Mouse (Mus musculus): ENCODE data around the gene Klf12. TPM values are rescaled to one million over a fixed set of nuclear protein-coding genes. Genes with fewer than 3 reads are reported as not detected.

The Klf12 gene
- polyA plus RNA-seq, 1 experiment: 8.2 TPM

DNA sequence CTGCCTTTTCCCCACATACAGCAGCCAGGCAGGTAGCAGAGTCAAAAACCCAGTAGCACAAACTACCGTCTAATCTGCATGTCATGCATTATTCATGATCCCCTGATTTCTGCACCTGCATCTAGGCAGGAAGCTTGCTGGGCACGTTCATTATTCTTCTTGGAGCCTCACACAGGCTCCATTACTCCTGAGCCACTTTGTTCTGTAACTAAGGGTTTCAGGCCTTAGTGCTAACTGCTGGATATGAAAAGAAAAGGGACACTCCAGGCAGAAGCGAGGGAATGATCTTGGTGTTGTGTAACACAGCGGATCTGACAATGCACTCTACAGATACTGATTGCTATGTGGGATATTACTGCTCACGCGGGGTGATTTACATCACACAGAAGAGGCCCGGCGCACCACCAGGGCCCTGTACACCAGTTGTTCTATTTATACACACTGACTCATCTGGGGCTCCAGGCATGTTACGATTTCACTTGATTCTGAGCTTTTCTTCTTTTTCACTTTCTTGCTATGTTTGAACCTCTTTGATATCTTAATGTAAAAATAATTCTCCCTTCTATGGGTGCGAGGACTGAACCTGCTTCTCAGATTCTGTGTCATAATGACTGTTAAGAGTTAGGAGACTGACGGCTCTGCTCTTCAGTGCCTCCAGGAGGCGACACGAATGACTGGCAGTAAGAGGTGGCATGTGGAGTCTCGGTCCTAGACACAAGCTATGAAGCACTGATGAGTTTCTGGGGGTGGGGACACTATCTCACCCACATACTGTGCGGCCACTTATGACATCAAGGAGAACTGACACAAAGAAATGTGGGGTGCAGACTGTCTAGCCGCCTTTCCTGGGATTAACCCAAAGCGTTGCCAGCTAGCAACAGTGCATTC, 340.0 kb downstream of the Klf12 start:
- H3K4me1 ChIP-seq (ENCODE audit: control insufficient read depth, insufficient read depth, low read length): no peaks in the 10 kb centered on the region
- no peak overlapping the region for H3K27ac ChIP-seq (ENCODE audit: insufficient read depth, low read length)
- H3K9ac ChIP-seq (ENCODE audit: low read depth, poor library complexity, severe bottlenecking): no peak overlapping the region
- H3K9me3 ChIP-seq (replicated peaks; ENCODE audit: control insufficient read depth, insufficient read depth, low read length, poor library complexity, severe bottlenecking): no peaks in the 10 kb centered on the region
- TF ChIP-seq CTCF (IDR thresholded peaks at IDR 0.05; ENCODE audit: low read depth, low read length) (no peak), POLR2A (IDR thresholded peaks at IDR 0.05; ENCODE audit: insufficient read depth, low read length) (no peak), EP300 (IDR thresholded peaks at IDR 0.05; ENCODE audit: insufficient read depth, low read depth, low read length) (no peak)
- no peaks in the 10 kb centered on the region for H3K27me3 ChIP-seq (ENCODE audit: control insufficient read depth, insufficient read depth, low read length, poor library complexity, severe bottlenecking)
- H3K4me3 ChIP-seq (ENCODE audit: low read depth, low read length): no peak overlapping the region
- no peaks in the 10 kb centered on the region for H3K36me3 ChIP-seq (ENCODE audit: control insufficient read depth, insufficient read depth, low read length, poor library complexity, severe bottlenecking)

DNA sequence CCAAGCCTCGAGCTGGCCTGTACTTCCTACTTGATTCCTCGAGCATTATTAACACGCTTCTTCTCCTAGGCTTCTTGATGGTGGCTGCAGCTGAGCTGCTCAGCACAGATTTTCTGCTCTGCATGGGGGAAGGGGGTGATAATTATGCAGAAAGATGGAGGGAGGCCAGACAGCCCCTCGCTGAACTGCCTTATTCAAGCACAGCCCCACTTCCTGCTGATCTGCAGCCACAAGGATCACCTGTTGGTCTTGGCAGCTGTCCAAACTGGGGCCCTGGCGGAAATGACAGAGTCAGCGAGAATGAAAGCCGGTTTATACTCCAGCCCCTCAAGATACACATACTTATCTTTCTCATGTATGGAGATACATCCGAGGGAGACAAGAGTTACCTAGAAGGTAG, 341.3 kb downstream of the Klf12 start:
- Histone ChIP-seq H3K9me3 (replicated peaks; ENCODE audit: control insufficient read depth, insufficient read depth, low read length, poor library complexity, severe bottlenecking) (no peaks in the 10 kb centered on the region), H3K9ac (ENCODE audit: low read depth, poor library complexity, severe bottlenecking) (no peak overlapping the region), H3K4me3 (ENCODE audit: low read depth, low read length) (no peak overlapping the region), H3K27ac (ENCODE audit: insufficient read depth, low read length) (no peak overlapping the region), H3K4me1 (ENCODE audit: control insufficient read depth, insufficient read depth, low read length) (no peaks in the 10 kb centered on the region), H3K36me3 (ENCODE audit: control insufficient read depth, insufficient read depth, low read length, poor library complexity, severe bottlenecking) (no peaks in the 10 kb centered on the region), H3K27me3 (ENCODE audit: control insufficient read depth, insufficient read depth, low read length, poor library complexity, severe bottlenecking) (no peaks in the 10 kb centered on the region)
- TF ChIP-seq POLR2A (IDR thresholded peaks at IDR 0.05; ENCODE audit: insufficient read depth, low read length): no peak
- TF ChIP-seq CTCF (IDR thresholded peaks at IDR 0.05; ENCODE audit: low read depth, low read length): no peak
- TF ChIP-seq EP300 (IDR thresholded peaks at IDR 0.05; ENCODE audit: insufficient read depth, low read depth, low read length): no peak

DNA sequence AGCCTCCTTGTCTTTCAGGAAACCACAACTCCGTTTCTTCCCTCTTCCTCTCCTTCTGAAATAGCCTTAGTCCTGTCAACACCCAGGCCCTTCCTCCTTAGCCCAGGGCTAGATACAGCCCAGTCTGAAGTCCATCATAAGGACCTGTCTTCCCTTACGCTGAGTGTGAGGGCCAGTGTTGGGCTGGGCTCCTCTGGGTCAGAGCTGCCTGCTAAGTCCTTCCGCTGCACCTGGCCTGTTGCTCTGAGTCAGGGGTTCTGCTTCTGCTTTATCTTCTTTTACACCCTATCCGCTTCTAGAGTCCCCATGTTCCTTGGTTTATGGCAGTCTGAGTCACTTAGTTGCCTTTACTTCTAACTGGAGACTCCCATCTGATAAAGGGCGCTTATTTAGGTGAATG, 351.0 kb downstream of the Klf12 start:
- no peak overlapping the region for H3K4me3 ChIP-seq (ENCODE audit: low read depth, low read length)
- H3K36me3 ChIP-seq (ENCODE audit: control insufficient read depth, insufficient read depth, low read length, poor library complexity, severe bottlenecking): no peaks in the 10 kb centered on the region
- no peak overlapping the region for H3K9ac ChIP-seq (ENCODE audit: low read depth, poor library complexity, severe bottlenecking)
- H3K27ac ChIP-seq (ENCODE audit: insufficient read depth, low read length): no peak overlapping the region
- H3K4me1 ChIP-seq (ENCODE audit: control insufficient read depth, insufficient read depth, low read length): no peaks in the 10 kb centered on the region
- TF ChIP-seq CTCF (IDR thresholded peaks at IDR 0.05; ENCODE audit: low read depth, low read length) (no peak), POLR2A (IDR thresholded peaks at IDR 0.05; ENCODE audit: insufficient read depth, low read length) (no peak), EP300 (IDR thresholded peaks at IDR 0.05; ENCODE audit: insufficient read depth, low read depth, low read length) (no peak)
- no peaks in the 10 kb centered on the region for H3K27me3 ChIP-seq (ENCODE audit: control insufficient read depth, insufficient read depth, low read length, poor library complexity, severe bottlenecking)
- no peaks in the 10 kb centered on the region for H3K9me3 ChIP-seq (replicated peaks; ENCODE audit: control insufficient read depth, insufficient read depth, low read length, poor library complexity, severe bottlenecking)

DNA sequence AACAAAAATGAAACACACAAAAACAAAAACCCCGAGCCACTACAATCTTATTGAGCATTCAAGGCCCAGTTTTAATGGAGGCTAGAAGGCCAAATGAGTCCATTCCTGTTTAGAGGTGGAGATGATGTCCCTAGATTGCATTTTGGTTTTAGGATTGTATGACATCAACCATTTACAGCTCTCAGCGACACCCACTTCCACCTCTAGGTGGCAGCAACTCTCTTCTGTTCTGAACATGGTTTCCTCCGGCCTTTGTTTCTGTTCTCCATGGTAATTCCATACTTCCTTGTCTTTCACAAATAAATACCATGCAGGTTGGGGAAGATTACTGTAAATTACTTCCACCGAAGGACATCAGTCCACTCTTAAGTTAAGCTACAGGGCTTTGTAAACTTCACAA, 352.6 kb downstream of the Klf12 start:
- TF ChIP-seq EP300 (IDR thresholded peaks at IDR 0.05; ENCODE audit: insufficient read depth, low read depth, low read length) (no peak), CTCF (IDR thresholded peaks at IDR 0.05; ENCODE audit: low read depth, low read length) (peak; percentile 7)
- H3K9me3 ChIP-seq (replicated peaks; ENCODE audit: control insufficient read depth, insufficient read depth, low read length, poor library complexity, severe bottlenecking): no peaks in the 10 kb centered on the region
- no peaks in the 10 kb centered on the region for H3K36me3 ChIP-seq (ENCODE audit: control insufficient read depth, insufficient read depth, low read length, poor library complexity, severe bottlenecking)
- no peaks in the 10 kb centered on the region for H3K4me1 ChIP-seq (ENCODE audit: control insufficient read depth, insufficient read depth, low read length)
- H3K4me3 ChIP-seq (ENCODE audit: low read depth, low read length): no peak overlapping the region
- no peaks in the 10 kb centered on the region for H3K27me3 ChIP-seq (ENCODE audit: control insufficient read depth, insufficient read depth, low read length, poor library complexity, severe bottlenecking)
- no peak overlapping the region for H3K9ac ChIP-seq (ENCODE audit: low read depth, poor library complexity, severe bottlenecking)
- no peak overlapping the region for H3K27ac ChIP-seq (ENCODE audit: insufficient read depth, low read length)

DNA sequence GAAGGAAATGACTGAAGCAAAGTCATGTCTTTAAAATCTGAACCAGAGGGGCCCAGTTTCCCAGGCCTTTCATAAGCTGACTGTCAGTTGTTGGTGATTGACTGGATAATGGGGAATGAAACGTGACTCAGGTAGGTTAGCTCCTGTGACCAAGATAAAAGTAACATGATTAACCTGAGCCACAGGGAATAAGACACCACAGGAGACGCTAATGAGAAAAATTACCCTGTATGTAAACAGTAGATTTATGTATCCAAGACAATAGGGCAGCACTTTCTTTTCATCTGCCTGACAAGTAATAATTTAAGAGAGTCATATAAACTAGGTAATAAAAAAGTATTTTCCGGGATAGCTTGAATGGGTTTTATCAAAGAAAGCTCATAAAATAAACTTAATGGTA, 372.6 kb downstream of the Klf12 start:
- no peak overlapping the region for H3K9ac ChIP-seq (ENCODE audit: low read depth, poor library complexity, severe bottlenecking)
- no peak overlapping the region for H3K4me3 ChIP-seq (ENCODE audit: low read depth, low read length)
- H3K27me3 ChIP-seq (ENCODE audit: control insufficient read depth, insufficient read depth, low read length, poor library complexity, severe bottlenecking): no peaks in the 10 kb centered on the region
- no peaks in the 10 kb centered on the region for H3K36me3 ChIP-seq (ENCODE audit: control insufficient read depth, insufficient read depth, low read length, poor library complexity, severe bottlenecking)
- no peaks in the 10 kb centered on the region for H3K4me1 ChIP-seq (ENCODE audit: control insufficient read depth, insufficient read depth, low read length)
- TF ChIP-seq CTCF (IDR thresholded peaks at IDR 0.05; ENCODE audit: low read depth, low read length) (no peak), POLR2A (IDR thresholded peaks at IDR 0.05; ENCODE audit: insufficient read depth, low read length) (no peak), EP300 (IDR thresholded peaks at IDR 0.05; ENCODE audit: insufficient read depth, low read depth, low read length) (no peak)
- H3K9me3 ChIP-seq (replicated peaks; ENCODE audit: control insufficient read depth, insufficient read depth, low read length, poor library complexity, severe bottlenecking): no peaks in the 10 kb centered on the region
- H3K27ac ChIP-seq (ENCODE audit: insufficient read depth, low read length): no peak overlapping the region

DNA sequence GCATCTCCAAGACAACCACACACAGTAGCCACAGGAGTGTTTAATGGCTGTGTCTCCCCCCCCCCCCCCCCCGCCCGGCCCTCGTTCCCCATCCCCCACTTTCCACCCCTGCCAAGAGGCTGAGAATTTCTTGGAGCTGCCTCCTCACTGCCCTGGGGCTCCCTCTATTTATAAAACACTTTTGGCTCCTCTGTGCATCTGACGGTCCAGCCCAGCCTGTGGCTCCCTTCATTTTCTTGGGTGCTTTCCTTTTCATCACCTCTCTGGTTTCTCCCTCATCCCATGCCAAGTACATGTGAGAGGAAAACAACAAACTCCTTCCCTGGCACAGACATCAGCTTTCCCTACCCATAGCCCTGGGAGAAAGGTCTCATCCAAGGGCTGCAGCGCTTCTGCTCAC, 373.6 kb downstream of the Klf12 start:
- no peaks in the 10 kb centered on the region for H3K36me3 ChIP-seq (ENCODE audit: control insufficient read depth, insufficient read depth, low read length, poor library complexity, severe bottlenecking)
- H3K27me3 ChIP-seq (ENCODE audit: control insufficient read depth, insufficient read depth, low read length, poor library complexity, severe bottlenecking): no peaks in the 10 kb centered on the region
- no peak overlapping the region for H3K27ac ChIP-seq (ENCODE audit: insufficient read depth, low read length)
- TF ChIP-seq EP300 (IDR thresholded peaks at IDR 0.05; ENCODE audit: insufficient read depth, low read depth, low read length): no peak
- no peak for TF ChIP-seq POLR2A (IDR thresholded peaks at IDR 0.05; ENCODE audit: insufficient read depth, low read length)
- no peak for TF ChIP-seq CTCF (IDR thresholded peaks at IDR 0.05; ENCODE audit: low read depth, low read length)
- H3K4me1 ChIP-seq (ENCODE audit: control insufficient read depth, insufficient read depth, low read length): no peaks in the 10 kb centered on the region
- H3K9me3 ChIP-seq (replicated peaks; ENCODE audit: control insufficient read depth, insufficient read depth, low read length, poor library complexity, severe bottlenecking): no peaks in the 10 kb centered on the region
- no peak overlapping the region for H3K4me3 ChIP-seq (ENCODE audit: low read depth, low read length)
- no peak overlapping the region for H3K9ac ChIP-seq (ENCODE audit: low read depth, poor library complexity, severe bottlenecking)

All from ES-Bruce4 (cell line).